Mouse (Mus musculus): ENCODE data around the gene Cnpy2. TPM values are rescaled to one million over a fixed set of nuclear protein-coding genes. Genes with fewer than 3 reads are reported as not detected.

Gene Cnpy2
- polyA plus RNA-seq, 1 experiment from 2014 or later, result 288 TPM

DNA sequence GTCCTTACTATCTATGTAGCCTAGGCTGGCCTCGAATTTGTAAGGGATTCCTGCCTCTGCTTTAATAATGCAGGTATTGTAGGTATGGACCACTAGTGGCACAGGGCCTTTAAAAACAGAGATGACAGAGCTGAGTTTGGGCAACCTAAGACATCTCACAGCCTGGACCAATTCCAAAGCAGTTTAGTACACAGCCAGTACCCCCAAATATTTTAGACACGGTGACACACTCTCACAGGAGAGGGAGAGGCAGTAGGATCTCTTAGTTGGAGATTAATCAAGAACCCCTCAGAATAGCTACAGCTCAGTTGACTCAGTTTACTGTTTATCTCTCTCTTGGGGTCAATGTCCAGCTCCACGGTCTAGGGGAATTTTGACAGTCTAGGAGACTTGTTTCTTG is 19.9 kb upstream of the Cnpy2 start:
- H3K36me3 ChIP-seq (replicated peaks; ENCODE audit: control insufficient read depth, insufficient read depth, low read depth, low read length), result no peaks in the 10 kb centered on the region
- DNase-seq (ENCODE audit: low spot score) (no peak), ATAC-seq (replicated peaks; ENCODE audit: insufficient number of reproducible peaks, low FRiP score, low TSS enrichment, low read depth) (no peak)
- no peaks in the 10 kb centered on the region for H3K9me3 ChIP-seq (replicated peaks; ENCODE audit: control insufficient read depth, low read length)
- H3K4me3 ChIP-seq (ENCODE audit: low read depth, low read length), result peak overlapping the region; percentile 60
- peak overlapping the region; percentile 80; the same call in 1 of the 2 replicates for H3K27ac ChIP-seq (replicated peaks; ENCODE audit: low read depth, low read length)
- whole genome bisulfite sequencing, result 36% methylated on average over 3 of the region's 3 CpGs
- H3K4me2 ChIP-seq (ENCODE audit: low read depth, low read length), result peak overlapping the region; percentile 79
- no peaks in the 10 kb centered on the region for H3K27me3 ChIP-seq (ENCODE audit: control insufficient read depth, insufficient read depth, low read length)
- peak overlapping the region; percentile 92 for H3K9ac ChIP-seq (replicated peaks; ENCODE audit: low read length)
- H3K4me1 ChIP-seq (ENCODE audit: control insufficient read depth, insufficient read depth, low read length), result peaks cover 9% of the 10 kb centered on the region

DNA sequence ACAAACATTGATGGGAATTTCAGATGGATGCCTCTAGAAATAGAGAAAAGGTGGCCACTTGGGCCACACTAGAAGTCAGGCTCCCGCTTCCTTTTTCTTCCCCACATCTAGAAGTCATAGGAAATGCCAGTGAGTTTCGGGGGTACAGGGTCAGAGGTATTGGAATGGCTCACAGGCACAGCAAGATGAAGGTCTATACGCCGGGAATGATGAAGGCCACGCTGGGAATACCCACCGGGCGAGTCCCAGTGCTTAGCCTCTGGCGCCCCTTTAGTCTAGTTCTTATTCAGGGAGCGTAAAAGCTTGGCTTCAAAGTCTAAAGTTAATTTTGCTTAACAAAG is 19.5 kb upstream of the Cnpy2 start:
- Histone ChIP-seq H3K9ac (replicated peaks; ENCODE audit: low read length) (peak overlapping the region; percentile 92), H3K4me1 (ENCODE audit: control insufficient read depth, insufficient read depth, low read length) (peaks cover 9% of the 10 kb centered on the region), H3K27me3 (ENCODE audit: control insufficient read depth, insufficient read depth, low read length) (no peaks in the 10 kb centered on the region), H3K4me3 (ENCODE audit: low read depth, low read length) (peak overlapping the region; percentile 60), H3K36me3 (replicated peaks; ENCODE audit: control insufficient read depth, insufficient read depth, low read depth, low read length) (no peaks in the 10 kb centered on the region), H3K27ac (replicated peaks; ENCODE audit: low read depth, low read length) (peak overlapping the region; percentile 80), H3K4me2 (ENCODE audit: low read depth, low read length) (peak overlapping the region; percentile 79), H3K9me3 (replicated peaks; ENCODE audit: control insufficient read depth, low read length) (no peaks in the 10 kb centered on the region)
- ATAC-seq (replicated peaks; ENCODE audit: insufficient number of reproducible peaks, low FRiP score, low TSS enrichment, low read depth) (peak; percentile 41; the same call in 1 of the 2 replicates), DNase-seq (ENCODE audit: low spot score) (no peak)
- WGBS, result under 1% methylated on average over 9 of the region's 9 CpGs

- Histone ChIP-seq H3K9me3 (replicated peaks; ENCODE audit: control insufficient read depth, low read length) (no peaks in the 10 kb centered on the region), H3K4me1 (ENCODE audit: control insufficient read depth, insufficient read depth, low read length) (peaks cover 9% of the 10 kb centered on the region), H3K36me3 (replicated peaks; ENCODE audit: control insufficient read depth, insufficient read depth, low read depth, low read length) (no peaks in the 10 kb centered on the region), H3K27ac (replicated peaks; ENCODE audit: low read depth, low read length) (peak within 1 kb of the TSS; percentile 80), H3K27me3 (ENCODE audit: control insufficient read depth, insufficient read depth, low read length) (no peaks in the 10 kb centered on the region), H3K9ac (replicated peaks; ENCODE audit: low read length) (peak within 1 kb of the TSS; percentile 92), H3K4me3 (ENCODE audit: low read depth, low read length) (peak within 1 kb of the TSS; percentile 60), H3K4me2 (ENCODE audit: low read depth, low read length) (peak within 1 kb of the TSS; percentile 79)
- 2% methylated on average over 37 of the region's 37 CpGs for WGBS
- ATAC-seq (replicated peaks; ENCODE audit: insufficient number of reproducible peaks, low FRiP score, low TSS enrichment, low read depth) (peak; percentile 98), DNase-seq (ENCODE audit: low spot score) (peak; percentile 99)
These were observed 18.9 kb upstream of the Cnpy2 start, which contains the start of gene Pan2 for GRCm38 (mm10) chr10:128303126-128304021. Gene Pan2 (plus strand): TSS chr10:128303335.

- WGBS, result 89% methylated on average over 7 of the region's 7 CpGs
- Histone ChIP-seq H3K4me3 (ENCODE audit: low read depth, low read length) (no peak overlapping the region), H3K4me2 (ENCODE audit: low read depth, low read length) (no peak overlapping the region), H3K4me1 (ENCODE audit: control insufficient read depth, insufficient read depth, low read length) (no peaks in the 10 kb centered on the region), H3K9me3 (replicated peaks; ENCODE audit: control insufficient read depth, low read length) (no peaks in the 10 kb centered on the region), H3K36me3 (replicated peaks; ENCODE audit: control insufficient read depth, insufficient read depth, low read depth, low read length) (peaks cover 3% of the 10 kb centered on the region), H3K9ac (replicated peaks; ENCODE audit: low read length) (no peak overlapping the region), H3K27me3 (ENCODE audit: control insufficient read depth, insufficient read depth, low read length) (no peaks in the 10 kb centered on the region), H3K27ac (replicated peaks; ENCODE audit: low read depth, low read length) (no peak overlapping the region)
- ATAC-seq (replicated peaks; ENCODE audit: insufficient number of reproducible peaks, low FRiP score, low TSS enrichment, low read depth) (no peak), DNase-seq (ENCODE audit: low spot score) (no peak)
These were observed 12.6 kb upstream of the Cnpy2 start for GRCm38 (mm10) chr10:128309654-128310053.

DNA sequence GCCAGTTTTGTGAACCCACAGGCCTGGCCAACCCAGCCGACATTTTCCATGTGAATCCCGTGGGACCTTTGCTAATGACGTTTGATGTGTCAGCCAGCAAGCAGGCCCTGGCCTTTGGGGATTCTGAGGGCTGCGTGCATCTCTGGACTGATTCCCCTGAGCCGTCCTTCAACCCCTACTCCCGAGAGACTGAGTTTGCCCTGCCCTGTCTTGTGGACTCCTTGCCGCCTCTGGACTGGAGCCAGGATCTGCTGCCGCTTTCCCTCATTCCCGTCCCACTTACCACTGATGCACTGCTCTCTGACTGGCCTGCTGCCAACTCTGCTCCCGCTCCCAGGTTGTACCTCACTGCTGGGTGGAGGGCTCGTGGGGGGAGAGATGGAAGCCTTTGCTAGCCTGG is 12.1 kb upstream of the Cnpy2 start:
- Histone ChIP-seq H3K27me3 (ENCODE audit: control insufficient read depth, insufficient read depth, low read length) (no peaks in the 10 kb centered on the region), H3K4me2 (ENCODE audit: low read depth, low read length) (no peak overlapping the region), H3K27ac (replicated peaks; ENCODE audit: low read depth, low read length) (no peak overlapping the region), H3K4me3 (ENCODE audit: low read depth, low read length) (no peak overlapping the region), H3K9me3 (replicated peaks; ENCODE audit: control insufficient read depth, low read length) (no peaks in the 10 kb centered on the region), H3K36me3 (replicated peaks; ENCODE audit: control insufficient read depth, insufficient read depth, low read depth, low read length) (peaks cover 3% of the 10 kb centered on the region), H3K9ac (replicated peaks; ENCODE audit: low read length) (no peak overlapping the region), H3K4me1 (ENCODE audit: control insufficient read depth, insufficient read depth, low read length) (no peaks in the 10 kb centered on the region)
- ATAC-seq (replicated peaks; ENCODE audit: insufficient number of reproducible peaks, low FRiP score, low TSS enrichment, low read depth) (no peak), DNase-seq (ENCODE audit: low spot score) (no peak)
- WGBS, result 88% methylated on average over 11 of the region's 11 CpGs

GRCm38 (mm10) chr10:128310902-128311301 is 11.4 kb upstream of the Cnpy2 start:
- no peaks in the 10 kb centered on the region for H3K4me1 ChIP-seq (ENCODE audit: control insufficient read depth, insufficient read depth, low read length)
- peaks cover 3% of the 10 kb centered on the region for H3K36me3 ChIP-seq (replicated peaks; ENCODE audit: control insufficient read depth, insufficient read depth, low read depth, low read length)
- H3K27me3 ChIP-seq (ENCODE audit: control insufficient read depth, insufficient read depth, low read length), result no peaks in the 10 kb centered on the region
- DNase-seq (ENCODE audit: low spot score) (no peak), ATAC-seq (replicated peaks; ENCODE audit: insufficient number of reproducible peaks, low FRiP score, low TSS enrichment, low read depth) (no peak)
- H3K27ac ChIP-seq (replicated peaks; ENCODE audit: low read depth, low read length), result no peak overlapping the region
- H3K9ac ChIP-seq (replicated peaks; ENCODE audit: low read length), result no peak overlapping the region
- WGBS, result 87% methylated on average over 4 of the region's 4 CpGs
- no peak overlapping the region for H3K4me3 ChIP-seq (ENCODE audit: low read depth, low read length)
- no peaks in the 10 kb centered on the region for H3K9me3 ChIP-seq (replicated peaks; ENCODE audit: control insufficient read depth, low read length)
- no peak overlapping the region for H3K4me2 ChIP-seq (ENCODE audit: low read depth, low read length)

- DNase-seq (ENCODE audit: low spot score) (no peak), ATAC-seq (replicated peaks; ENCODE audit: insufficient number of reproducible peaks, low FRiP score, low TSS enrichment, low read depth) (no peak)
- Histone ChIP-seq H3K9ac (replicated peaks; ENCODE audit: low read length) (no peak overlapping the region), H3K4me3 (ENCODE audit: low read depth, low read length) (no peak overlapping the region), H3K27ac (replicated peaks; ENCODE audit: low read depth, low read length) (no peak overlapping the region), H3K4me1 (ENCODE audit: control insufficient read depth, insufficient read depth, low read length) (no peaks in the 10 kb centered on the region), H3K9me3 (replicated peaks; ENCODE audit: control insufficient read depth, low read length) (no peaks in the 10 kb centered on the region), H3K36me3 (replicated peaks; ENCODE audit: control insufficient read depth, insufficient read depth, low read depth, low read length) (peaks cover 10% of the 10 kb centered on the region), H3K4me2 (ENCODE audit: low read depth, low read length) (no peak overlapping the region), H3K27me3 (ENCODE audit: control insufficient read depth, insufficient read depth, low read length) (no peaks in the 10 kb centered on the region)
- WGBS, result 93% methylated on average over 8 of the region's 8 CpGs
These were observed 6.7 kb upstream of the Cnpy2 start for GRCm38 (mm10) chr10:128315578-128315977.

DNA sequence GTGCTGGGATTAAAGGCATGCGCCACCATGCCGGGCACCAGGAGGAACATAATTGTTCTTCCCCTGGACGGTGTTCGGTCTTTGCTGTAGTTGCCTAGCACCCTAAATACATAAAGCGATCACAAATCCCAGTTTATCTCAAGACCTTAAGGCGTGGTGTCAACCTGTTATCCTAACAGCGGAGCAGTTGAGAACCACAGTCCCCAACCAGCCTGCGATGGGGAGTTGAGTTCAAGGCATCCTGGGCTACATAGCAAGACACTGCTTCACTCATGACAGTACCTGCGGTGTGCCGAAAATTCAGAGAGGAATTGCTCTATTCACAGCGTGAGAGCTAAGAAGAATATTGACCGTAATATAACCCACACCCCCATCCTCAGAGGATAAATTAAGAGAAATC is 618 bp upstream of the Cnpy2 start:
- Histone ChIP-seq H3K27ac (replicated peaks; ENCODE audit: low read depth, low read length) (no peak overlapping the region), H3K4me1 (ENCODE audit: control insufficient read depth, insufficient read depth, low read length) (no peaks in the 10 kb centered on the region)
- 65% methylated on average over 12 of the region's 12 CpGs for WGBS

More for the DNA sequence above, 618 bp upstream of the Cnpy2 start:
- Histone ChIP-seq H3K4me2 (ENCODE audit: low read depth, low read length) (peak overlapping the region; percentile 69), H3K36me3 (replicated peaks; ENCODE audit: control insufficient read depth, insufficient read depth, low read depth, low read length) (peaks cover 15% of the 10 kb centered on the region), H3K27me3 (ENCODE audit: control insufficient read depth, insufficient read depth, low read length) (no peaks in the 10 kb centered on the region), H3K9ac (replicated peaks; ENCODE audit: low read length) (peak overlapping the region; percentile 54), H3K9me3 (replicated peaks; ENCODE audit: control insufficient read depth, low read length) (no peaks in the 10 kb centered on the region), H3K4me3 (ENCODE audit: low read depth, low read length) (peak overlapping the region; percentile 89)
- DNase-seq (ENCODE audit: low spot score), result no peak
- no peak for ATAC-seq (replicated peaks; ENCODE audit: insufficient number of reproducible peaks, low FRiP score, low TSS enrichment, low read depth)
